Mouse (Mus musculus): Measurements from ENCODE around the gene Ptpre. TPM values are rescaled to one million over a fixed set of nuclear protein-coding genes. Genes with fewer than 3 reads are reported as not detected.
A peak's percentile ranks its signal among the peaks of the same experiment; 100 is the strongest.

The Ptpre gene
- polyA plus RNA-seq, 1 experiment from 2014 or later = 0.41 TPM

GRCm38 (mm10) chr7:135722011-135722838 lies 184.9 kb downstream of the Ptpre start:
- Histone ChIP-seq H3K4me1 (peaks cover 3% of the 10 kb centered on the region), H3K4me3 (no peak overlapping the region), H3K9me3 (no peaks in the 10 kb centered on the region), H3K36me3 (replicated peaks) (no peaks in the 10 kb centered on the region), H3K27ac (peak overlapping the region; percentile 51; the same call in 1 of the 2 replicates), H3K27me3 (ENCODE audit: poor library complexity, severe bottlenecking) (no peaks in the 10 kb centered on the region)
- WGBS = 77% methylated on average over 6 of the region's 6 CpGs
- no peak for DNase-seq (ENCODE audit: extremely low spot score, low spot score)

- Histone ChIP-seq H3K27ac (0 out of 2 replicates have a peak overlapping the region, but pooled peaks have one; percentile 15), H3K9me3 (no peaks in the 10 kb centered on the region), H3K4me1 (no peaks in the 10 kb centered on the region), H3K27me3 (ENCODE audit: poor library complexity, severe bottlenecking) (no peaks in the 10 kb centered on the region), H3K36me3 (replicated peaks) (no peaks in the 10 kb centered on the region), H3K4me3 (no peak overlapping the region)
- DNase-seq (ENCODE audit: extremely low spot score, low spot score) = no peak
- WGBS = 80% methylated on average over 6 of the region's 6 CpGs
Measured at GRCm38 (mm10) chr7:135723672-135724341, 186.5 kb downstream of the Ptpre start.

DNA sequence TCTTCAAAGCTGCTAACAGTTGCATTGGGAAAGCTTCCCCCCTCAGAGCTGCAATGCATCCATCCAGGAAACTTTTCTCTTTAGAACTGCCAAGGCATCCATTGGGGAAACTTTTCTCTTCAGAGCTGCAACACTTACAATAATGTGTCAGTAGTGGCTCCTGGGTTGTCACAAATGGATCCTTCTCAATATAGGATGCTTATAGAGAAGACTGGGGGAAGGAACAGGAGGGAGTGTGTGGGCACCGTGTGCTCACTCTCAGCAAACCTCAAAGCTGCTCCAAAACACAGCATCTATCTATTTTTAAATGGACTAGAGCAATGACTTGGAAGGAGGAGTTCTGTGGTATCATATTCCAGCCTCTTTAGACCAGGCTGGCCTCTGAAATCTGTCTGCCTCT lies 189.4 kb downstream of the Ptpre start:
- no peak for DNase-seq (ENCODE audit: extremely low spot score, low spot score)
- H3K4me3 ChIP-seq = no peak overlapping the region
- WGBS = 84% methylated on average over 1 of the region's 1 CpGs
- no peaks in the 10 kb centered on the region for H3K36me3 ChIP-seq (replicated peaks)
- H3K27ac ChIP-seq = no peak overlapping the region
- H3K27me3 ChIP-seq (ENCODE audit: poor library complexity, severe bottlenecking) = no peaks in the 10 kb centered on the region
- no peaks in the 10 kb centered on the region for H3K9me3 ChIP-seq
- H3K4me1 ChIP-seq = no peaks in the 10 kb centered on the region

DNA sequence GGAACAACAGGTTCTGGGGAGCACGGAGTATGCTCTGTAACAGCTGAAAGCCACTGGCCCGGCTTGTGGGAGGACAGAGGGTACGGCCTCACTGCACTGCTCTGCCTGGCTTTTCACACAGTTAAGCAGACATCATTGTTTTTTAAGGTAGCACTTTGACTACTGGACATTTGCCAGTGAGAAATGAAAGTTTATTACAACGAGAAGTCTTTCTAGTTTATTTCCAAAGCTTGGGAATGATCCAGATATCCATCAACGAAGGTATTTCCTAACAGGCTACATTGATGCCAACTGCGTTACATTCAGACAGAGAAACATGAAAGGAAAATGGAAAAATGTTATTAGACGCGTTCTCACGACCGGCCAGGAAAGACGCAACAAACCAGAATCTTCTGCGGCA lies 190.8 kb downstream of the Ptpre start:
- no peaks in the 10 kb centered on the region for H3K27me3 ChIP-seq (ENCODE audit: poor library complexity, severe bottlenecking)
- DNase-seq (ENCODE audit: extremely low spot score, low spot score) = no peak
- H3K4me1 ChIP-seq = no peaks in the 10 kb centered on the region
- H3K9me3 ChIP-seq = no peaks in the 10 kb centered on the region
- no peaks in the 10 kb centered on the region for H3K36me3 ChIP-seq (replicated peaks)
- WGBS = 95% methylated on average over 12 of the region's 12 CpGs
- no peak overlapping the region for H3K4me3 ChIP-seq
- H3K27ac ChIP-seq = no peak overlapping the region

DNA sequence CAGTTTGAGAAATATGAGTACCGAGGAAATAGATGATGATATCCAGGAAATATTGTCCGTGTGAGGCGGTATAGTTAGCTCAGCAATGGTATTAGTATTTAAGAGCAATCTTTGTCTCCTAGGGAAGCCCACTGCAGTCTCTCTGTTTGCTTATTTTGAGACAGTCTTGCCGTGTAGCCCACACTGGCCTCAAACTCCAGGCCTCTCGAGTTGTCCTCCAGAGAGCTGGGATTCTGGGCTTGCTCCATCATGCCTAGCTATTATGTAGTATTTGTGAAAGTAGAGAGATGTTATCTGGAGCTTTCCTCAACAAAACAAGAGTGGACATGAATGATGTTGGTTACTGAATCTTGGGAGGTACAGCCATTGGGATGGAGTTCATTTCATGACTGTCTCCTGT lies 197.1 kb downstream of the Ptpre start:
- DNase-seq (ENCODE audit: extremely low spot score, low spot score) = no peak
- Histone ChIP-seq H3K27me3 (ENCODE audit: poor library complexity, severe bottlenecking) (no peaks in the 10 kb centered on the region), H3K27ac (no peak overlapping the region), H3K4me3 (no peak overlapping the region), H3K36me3 (replicated peaks) (no peaks in the 10 kb centered on the region), H3K9me3 (no peaks in the 10 kb centered on the region), H3K4me1 (peaks cover 16% of the 10 kb centered on the region)
- 89% methylated on average over 5 of the region's 5 CpGs for WGBS

DNA sequence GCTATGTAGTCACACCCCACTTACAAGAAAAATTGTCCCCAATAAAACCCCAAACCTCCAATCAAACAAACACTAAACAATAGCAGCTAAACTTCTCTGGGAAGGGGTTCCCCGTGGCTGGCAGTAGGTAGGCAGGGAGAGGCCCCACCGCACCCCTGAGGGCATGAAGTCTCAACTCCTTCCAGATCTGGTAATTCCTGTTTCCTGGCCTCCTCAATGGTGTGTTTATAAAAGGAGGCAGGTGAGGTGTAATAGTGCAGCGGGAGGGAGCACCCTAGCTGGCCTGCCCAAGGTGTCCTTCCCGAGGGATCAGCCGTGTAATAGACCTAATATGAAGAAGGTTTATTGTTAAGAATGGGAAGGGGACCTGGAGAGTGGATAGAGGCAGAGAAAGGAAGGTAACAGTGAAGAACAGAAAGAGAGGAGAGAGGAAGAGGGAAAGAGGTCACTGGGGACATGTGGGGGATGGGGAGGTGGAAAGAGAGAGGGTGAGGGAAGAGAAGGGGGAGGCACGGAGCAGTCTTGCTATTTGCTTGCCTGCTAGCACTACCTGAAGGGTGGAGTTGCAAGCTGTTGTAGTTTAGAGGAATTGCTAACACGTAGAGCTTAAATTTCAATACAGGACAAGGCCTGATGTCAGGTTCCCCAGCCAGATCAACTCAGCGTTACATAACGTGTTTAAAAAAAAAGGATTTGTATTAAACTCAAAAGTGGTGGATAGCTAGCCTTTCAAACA lies 197.8 kb downstream of the Ptpre start:
- no peaks in the 10 kb centered on the region for H3K27me3 ChIP-seq (ENCODE audit: poor library complexity, severe bottlenecking)
- DNase-seq (ENCODE audit: extremely low spot score, low spot score) = no peak
- no peak overlapping the region for H3K4me3 ChIP-seq
- no peak overlapping the region for H3K27ac ChIP-seq
- H3K9me3 ChIP-seq = no peaks in the 10 kb centered on the region
- H3K4me1 ChIP-seq = peaks cover 16% of the 10 kb centered on the region
- 87% methylated on average over 9 of the region's 9 CpGs for WGBS
- no peaks in the 10 kb centered on the region for H3K36me3 ChIP-seq (replicated peaks)

MicroRNA genes within 50 kb of the gene (microRNA counts, 519-probe panel; counts per million panel counts)
- 341 counts per million, percentile 65 among the panel's probes with 10 or more counts for microRNA mmu-miR-1962

Small RNA genes within 50 kb of the gene (microRNA-seq; reads per million reads assigned to microRNA genes)
- not detected for gene Mir1962

Other genes starting within 250 kb of the Ptpre start
- gene Foxi2, start 127.2 kb upstream of the Ptpre start, polyA plus RNA-seq (2016; fragmentation: Nextera tagmentation; extraction: Ambion mirVana) = 3.4 and 3.6 TPM in 2 replicates
- not detected in 2 replicates for gene Clrn3, start 8.8 kb upstream of the Ptpre start, polyA plus RNA-seq (2016; fragmentation: Nextera tagmentation; extraction: Ambion mirVana)
- gene Mki67, start 178.9 kb downstream of the Ptpre start, polyA plus RNA-seq (2016; fragmentation: Nextera tagmentation; extraction: Ambion mirVana) = 50.9 and 53.4 TPM in 2 replicates

Data from forebrain, embryonic 10.5 days (tissue).